Mouse (Mus musculus): ENCODE measurements around the gene Ipo7.
A peak's percentile ranks its signal among the peaks of the same experiment; 100 is the strongest.
"Not testable (repeated sequence)": the region's sequence is repeated elsewhere in the genome, so short reads cannot be mapped to it uniquely, and the experiment has no call there.

Ipo7 gene

DNA sequence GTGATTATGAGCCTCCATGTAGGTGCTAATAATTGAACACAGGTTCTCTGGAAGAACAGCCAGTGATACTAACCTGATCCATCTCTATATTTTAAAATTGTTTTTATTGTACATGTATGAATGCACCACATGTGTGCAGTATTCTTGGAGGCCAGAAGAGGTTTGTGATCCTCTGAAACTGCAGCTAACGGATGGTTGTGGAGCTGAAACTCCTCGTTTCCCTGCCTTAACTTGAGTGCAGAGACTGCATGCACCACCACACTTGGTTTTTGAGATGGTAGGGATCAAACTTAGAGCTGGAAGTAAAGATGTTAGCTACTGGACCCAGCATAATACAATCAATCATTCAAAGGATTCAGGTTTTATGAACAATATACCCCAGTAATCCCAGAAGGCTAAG, 8.5 kb downstream of the Ipo7 start:
- no peak for DNase-seq

- no peak for DNase-seq
Observed at GRCm38 (mm10) chr7:110028826-110029225, 10.8 kb downstream of the Ipo7 start.

DNA sequence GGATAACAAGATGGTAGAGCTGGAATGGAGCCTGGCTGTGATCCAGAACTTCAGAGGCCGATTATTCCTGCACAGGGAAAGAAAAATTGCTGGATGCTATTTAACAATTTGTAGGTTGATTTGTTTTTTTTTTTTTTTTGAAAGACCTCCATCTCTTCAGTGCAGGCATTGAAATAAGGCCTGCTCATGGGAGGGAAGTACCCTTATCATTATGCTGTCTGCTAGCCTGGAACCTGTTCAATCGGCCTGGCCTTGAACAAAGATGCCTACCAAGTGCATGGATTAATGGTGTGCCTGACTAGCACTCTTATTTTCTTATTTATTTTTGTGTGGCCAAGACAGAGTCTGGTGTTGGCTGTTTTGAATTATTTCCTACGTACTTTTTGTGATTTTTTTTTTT, 12.3 kb downstream of the Ipo7 start:
- no peak for DNase-seq

- DNase-seq, result not testable (repeated sequence)
Observed at GRCm38 (mm10) chr7:110057723-110058122, 39.6 kb downstream of the Ipo7 start.

GRCm38 (mm10) chr7:110059092-110059785, 41.2 kb downstream of the Ipo7 start:
- peak; percentile 21 for DNase-seq

GRCm38 (mm10) chr7:110060106-110060668, 42.1 kb downstream of the Ipo7 start:
- no peak for DNase-seq

- DNase-seq, result peak; percentile 54
Observed at GRCm38 (mm10) chr7:110060669-110061198, 42.7 kb downstream of the Ipo7 start.

DNA sequence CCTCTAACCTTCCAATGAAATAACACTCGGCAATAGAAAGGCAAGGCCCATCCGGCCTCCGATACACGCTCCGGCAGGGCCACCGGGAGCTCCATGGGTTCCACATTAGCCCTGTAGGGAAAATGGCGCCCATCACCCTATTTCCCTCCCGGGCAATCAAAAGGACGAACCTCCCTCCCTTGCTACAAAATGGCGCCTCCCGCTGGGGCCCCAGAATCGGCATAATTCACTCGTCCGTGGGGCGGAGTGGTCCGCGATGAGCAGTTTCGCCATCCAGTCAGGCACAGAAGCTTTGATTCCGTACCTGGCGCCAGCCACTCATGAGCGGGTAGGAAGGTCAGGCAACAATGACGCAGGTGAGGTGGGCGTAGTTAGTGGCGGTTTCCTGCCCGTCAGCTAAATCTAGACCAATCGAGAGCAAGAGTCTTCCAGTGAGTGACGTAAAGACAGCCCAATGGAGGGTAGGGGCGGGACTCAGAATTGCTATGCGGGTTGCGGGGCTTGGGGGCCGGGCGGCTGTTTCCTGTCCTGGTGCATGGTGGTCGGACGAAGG, 43.2 kb downstream of the Ipo7 start, which contains the start of gene Zfp143:
Gene Zfp143, plus strand, starts transcription at position 19 of the 553 bp plus-strand sequence.
- DNase-seq, result peak; percentile 100

DNA sequence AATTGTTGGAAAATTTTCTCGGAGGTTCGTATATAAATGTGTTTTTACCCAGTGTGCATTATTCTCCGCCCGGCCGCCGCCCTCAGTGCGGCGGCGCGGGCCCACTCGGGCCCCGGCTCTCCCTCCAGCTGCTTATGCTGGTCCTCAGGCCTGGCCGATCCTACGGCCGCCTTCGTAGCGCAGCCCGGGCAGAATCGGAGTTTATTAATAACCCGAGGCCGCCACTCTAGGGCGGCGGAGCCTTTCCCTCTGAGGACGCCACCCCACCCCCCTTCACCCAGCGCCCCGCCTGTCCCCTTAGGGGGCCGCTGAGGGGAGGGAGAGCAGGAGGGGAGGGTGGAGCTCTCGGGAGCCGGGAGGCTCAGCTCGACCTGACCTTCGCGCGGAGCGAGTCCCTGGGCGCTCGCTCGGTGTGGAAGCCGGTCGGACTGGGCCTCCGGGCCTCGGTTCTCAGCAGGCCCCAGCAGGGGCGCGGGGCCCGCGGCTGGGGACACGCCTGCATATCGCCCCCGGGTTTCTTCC, 43.7 kb downstream of the Ipo7 start:
- DNase-seq, result peak; percentile 89

GRCm38 (mm10) chr7:110063731-110064130, 45.7 kb downstream of the Ipo7 start:
- DNase-seq, result no peak

GRCm38 (mm10) chr7:110069070-110069469, 51.0 kb downstream of the Ipo7 start:
- DNase-seq, result no peak

DNA sequence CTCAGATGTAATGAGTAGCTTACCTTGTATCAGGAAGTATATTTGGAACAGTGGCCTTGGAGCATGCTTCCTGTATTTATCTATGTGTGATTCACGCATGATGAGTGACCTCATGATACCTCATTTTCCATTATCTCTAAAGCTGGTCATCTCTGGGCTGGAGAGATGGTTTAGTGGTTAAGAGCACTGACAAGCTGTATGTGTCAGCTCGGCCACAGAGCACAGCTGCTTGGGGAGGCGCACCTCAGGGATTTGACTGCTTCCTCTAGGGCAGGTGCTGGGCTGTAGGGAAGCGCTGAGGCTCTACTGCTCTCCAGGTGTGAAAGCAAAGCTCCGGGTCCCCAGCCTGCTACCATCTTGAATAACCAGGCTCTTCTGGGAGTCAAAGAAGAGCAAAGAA, 60.1 kb downstream of the Ipo7 start:
- no peak for DNase-seq

- peak; percentile 86 for DNase-seq
Observed at GRCm38 (mm10) chr7:110083386-110084165, 65.5 kb downstream of the Ipo7 start.

GRCm38 (mm10) chr7:110085217-110085616, 67.1 kb downstream of the Ipo7 start:
- DNase-seq, result no peak

GRCm38 (mm10) chr7:110087914-110088313, 69.8 kb downstream of the Ipo7 start:
- peak; percentile 67 for DNase-seq

DNA sequence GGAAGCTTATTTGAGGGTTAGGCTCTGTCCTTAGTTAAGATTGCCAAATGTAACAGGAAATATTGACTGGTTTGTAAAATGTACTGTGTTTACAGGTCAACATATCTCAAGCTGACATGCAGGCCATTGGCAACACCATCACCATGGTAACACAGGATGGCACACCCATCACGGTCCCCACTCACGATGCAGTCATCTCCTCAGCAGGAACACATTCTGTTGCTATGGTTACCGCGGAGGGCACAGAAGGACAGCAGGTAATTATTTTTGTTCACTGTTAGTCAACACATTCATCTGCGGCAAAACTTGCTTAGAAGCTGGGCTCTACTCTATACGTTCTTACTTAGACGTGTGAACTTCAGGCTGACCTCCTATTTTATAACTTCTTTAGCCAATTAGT, 73.6 kb downstream of the Ipo7 start:
- no peak for DNase-seq

- no peak for DNase-seq
Observed at GRCm38 (mm10) chr7:110096332-110096731, 78.3 kb downstream of the Ipo7 start.

DNA sequence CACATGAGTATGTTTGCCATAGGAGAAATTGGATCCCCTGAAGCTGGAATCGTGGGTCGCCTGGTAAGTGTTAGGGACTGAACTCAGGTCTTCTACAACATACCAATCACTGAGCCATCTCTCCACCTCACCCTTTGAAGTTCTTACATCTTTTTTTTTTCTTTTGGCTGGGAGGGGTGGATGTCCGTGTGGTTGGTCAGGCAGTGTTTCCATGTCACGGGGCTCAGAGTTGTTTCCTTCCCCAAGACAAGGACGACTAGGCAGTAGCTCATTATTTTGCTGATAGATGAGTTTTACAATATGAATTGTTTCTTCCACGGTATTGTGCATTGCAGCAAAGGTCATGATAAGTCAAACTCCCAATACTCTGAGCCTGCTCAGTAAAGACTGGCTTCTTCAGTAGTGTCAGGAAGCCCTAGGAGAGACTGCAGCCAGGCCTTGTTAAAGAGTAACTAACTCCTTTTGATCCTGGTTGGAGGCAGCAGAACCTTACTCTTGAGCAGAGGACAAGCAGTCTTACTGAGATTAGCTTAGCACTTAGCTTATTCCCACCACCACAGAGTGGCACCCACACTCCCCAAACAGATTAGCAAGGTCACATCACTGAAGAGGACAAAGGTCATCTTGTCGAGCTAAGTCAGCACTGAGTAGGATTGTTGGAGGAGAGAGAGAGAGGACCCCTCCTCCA, 79.2 kb downstream of the Ipo7 start:
- DNase-seq, result peak; percentile 23

- peak; percentile 52 for DNase-seq
Observed at GRCm38 (mm10) chr7:110100854-110101253, 82.8 kb downstream of the Ipo7 start.

- DNase-seq, result no peak
Observed at GRCm38 (mm10) chr7:110101266-110101665, 83.2 kb downstream of the Ipo7 start.

GRCm38 (mm10) chr7:110105041-110105440, 87.0 kb downstream of the Ipo7 start:
- no peak for DNase-seq

Data from lung, postnatal 36 days (tissue).